Mouse (Mus musculus): ENCODE data around the gene Creg2. TPM values are rescaled to one million over a fixed set of nuclear protein-coding genes. Genes with fewer than 3 reads are reported as not detected.

The Creg2 gene
- polyA plus RNA-seq, 1 experiment from 2014 or later = 0.05 TPM

- Histone ChIP-seq H3K36me3 (ENCODE audit: control insufficient read depth, insufficient read depth, low read length) (no peaks in the 10 kb centered on the region), H3K9ac (ENCODE audit: low read length) (no peak overlapping the region), H3K4me1 (ENCODE audit: control insufficient read depth in 2 of 2, insufficient read depth in 2 of 2, low read length in 2 of 2) (peaks cover 15 to 26% of the 10 kb centered on the region in 2 experiments), H3K4me3 (ENCODE audit: control insufficient read depth in 1 of 2, insufficient read depth in 1 of 2, low read depth in 1 of 2, low read length in 2 of 2) (no peak overlapping the region), H3K27me3 (ENCODE audit: control insufficient read depth, insufficient read depth, low read length) (no peaks in the 10 kb centered on the region), H3K9me3 (ENCODE audit: control insufficient read depth, low read length) (no peaks in the 10 kb centered on the region), H3K27ac (replicated peaks in 1 of 2; ENCODE audit: control insufficient read depth in 1 of 2, insufficient read depth in 1 of 2, low read depth in 2 of 2, low read length in 2 of 2) (peak overlapping the region in 1 of 2 experiments; percentile 19; a peak in 1 of 4 replicates), H3K4me2 (ENCODE audit: low read length) (no peak overlapping the region)
- 19% methylated on average over 6 of the region's 6 CpGs for WGBS
- ATAC-seq (ENCODE audit: insufficient number of reproducible peaks, insufficient read depth, low FRiP score, low read depth) = no peak
These were observed 37.3 kb upstream of the Creg2 start for GRCm38 (mm10) chr1:39688573-39688972.

- Histone ChIP-seq H3K36me3 (ENCODE audit: control insufficient read depth, insufficient read depth, low read length) (no peaks in the 10 kb centered on the region), H3K4me2 (ENCODE audit: low read length) (no peak overlapping the region), H3K9me3 (ENCODE audit: control insufficient read depth, low read length) (no peaks in the 10 kb centered on the region), H3K27ac (replicated peaks in 1 of 2; ENCODE audit: control insufficient read depth in 1 of 2, insufficient read depth in 1 of 2, low read depth in 2 of 2, low read length in 2 of 2) (no peak overlapping the region), H3K4me1 (ENCODE audit: control insufficient read depth in 2 of 2, insufficient read depth in 2 of 2, low read length in 2 of 2) (peaks cover 15 to 26% of the 10 kb centered on the region in 2 experiments), H3K4me3 (ENCODE audit: control insufficient read depth in 1 of 2, insufficient read depth in 1 of 2, low read depth in 1 of 2, low read length in 2 of 2) (no peak overlapping the region), H3K27me3 (ENCODE audit: control insufficient read depth, insufficient read depth, low read length) (no peaks in the 10 kb centered on the region), H3K9ac (ENCODE audit: low read length) (no peak overlapping the region)
- WGBS = 24% methylated on average over 9 of the region's 9 CpGs
- ATAC-seq (ENCODE audit: insufficient number of reproducible peaks, insufficient read depth, low FRiP score, low read depth) = no peak
These were observed 36.0 kb upstream of the Creg2 start for GRCm38 (mm10) chr1:39687279-39687678.

DNA sequence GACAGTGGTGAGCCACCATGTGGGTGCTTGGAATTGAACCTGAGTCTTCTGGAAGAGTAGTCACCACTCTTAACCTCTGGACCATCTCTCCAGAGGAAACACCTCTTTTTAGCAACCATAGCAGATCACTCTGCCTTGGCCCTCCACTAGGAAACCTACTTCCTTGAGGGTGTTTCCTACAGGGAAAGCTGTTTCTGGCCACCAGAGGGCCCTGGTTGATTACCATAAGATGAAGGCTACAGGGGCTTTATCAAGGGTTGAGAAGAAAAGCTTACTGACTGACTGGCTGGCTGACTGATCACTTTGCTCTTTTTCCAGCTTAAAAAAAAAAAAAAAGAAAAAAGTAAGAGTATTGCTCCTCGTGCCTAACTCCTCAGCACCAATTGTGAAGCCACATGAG lies 34.6 kb upstream of the Creg2 start:
- Histone ChIP-seq H3K4me3 (ENCODE audit: control insufficient read depth in 1 of 2, insufficient read depth in 1 of 2, low read depth in 1 of 2, low read length in 2 of 2) (no peak overlapping the region), H3K27ac (replicated peaks in 1 of 2; ENCODE audit: control insufficient read depth in 1 of 2, insufficient read depth in 1 of 2, low read depth in 2 of 2, low read length in 2 of 2) (no peak overlapping the region), H3K4me1 (ENCODE audit: control insufficient read depth in 2 of 2, insufficient read depth in 2 of 2, low read length in 2 of 2) (peaks cover 15 to 26% of the 10 kb centered on the region in 2 experiments), H3K4me2 (ENCODE audit: low read length) (no peak overlapping the region), H3K27me3 (ENCODE audit: control insufficient read depth, insufficient read depth, low read length) (no peaks in the 10 kb centered on the region), H3K9me3 (ENCODE audit: control insufficient read depth, low read length) (no peaks in the 10 kb centered on the region), H3K9ac (ENCODE audit: low read length) (no peak overlapping the region), H3K36me3 (ENCODE audit: control insufficient read depth, insufficient read depth, low read length) (no peaks in the 10 kb centered on the region)
- WGBS = 0% methylated on average over 1 of the region's 1 CpGs
- no peak; the same call in 1 of the 2 replicates for ATAC-seq (ENCODE audit: insufficient number of reproducible peaks, insufficient read depth, low FRiP score, low read depth)

DNA sequence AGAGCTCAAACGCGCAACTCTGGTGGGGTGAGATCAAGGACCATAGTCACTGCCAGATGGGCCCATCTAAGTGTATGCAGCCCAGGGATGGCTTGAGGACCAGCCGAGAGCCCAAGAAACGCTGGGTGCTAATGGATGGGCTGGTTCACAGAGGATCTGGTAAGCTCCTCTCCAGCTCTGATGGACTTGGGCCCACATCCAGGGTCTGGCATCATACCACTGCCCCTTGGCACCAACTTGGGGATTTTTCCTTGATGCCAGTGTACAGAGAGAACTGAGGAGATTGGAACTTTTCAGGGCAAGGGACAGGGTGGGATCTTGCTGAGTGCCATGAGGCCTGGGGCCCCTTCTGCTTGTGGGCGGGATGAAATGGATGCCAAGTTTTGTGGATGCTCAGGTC lies 30.4 kb upstream of the Creg2 start:
- ATAC-seq (ENCODE audit: insufficient number of reproducible peaks, insufficient read depth, low FRiP score, low read depth) = no peak
- WGBS = 86% methylated on average over 5 of the region's 5 CpGs

DNA sequence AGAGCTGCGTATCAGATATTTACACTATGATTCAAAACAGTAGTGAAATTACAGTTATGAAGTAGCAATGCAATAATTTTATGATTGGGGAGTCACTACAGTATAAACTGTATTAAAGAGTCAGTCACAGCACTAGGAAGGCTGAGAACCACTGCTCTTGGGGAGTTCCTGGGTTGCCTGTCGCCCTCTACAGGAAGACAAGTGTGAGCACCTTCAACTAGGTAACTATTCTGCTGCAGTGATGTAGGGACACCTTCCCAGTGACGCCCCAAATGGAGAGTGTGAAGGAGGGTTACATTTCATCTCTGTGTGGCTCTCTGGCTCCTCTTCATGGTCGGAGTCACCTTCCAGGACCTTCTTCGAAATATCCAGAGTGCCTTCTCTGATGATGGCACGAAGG lies 29.3 kb upstream of the Creg2 start:
- Histone ChIP-seq H3K27ac (replicated peaks in 1 of 2; ENCODE audit: control insufficient read depth in 1 of 2, insufficient read depth in 1 of 2, low read depth in 2 of 2, low read length in 2 of 2) (no peak overlapping the region), H3K36me3 (ENCODE audit: control insufficient read depth, insufficient read depth, low read length) (no peaks in the 10 kb centered on the region), H3K4me1 (ENCODE audit: control insufficient read depth in 2 of 2, insufficient read depth in 2 of 2, low read length in 2 of 2) (no peaks in the 10 kb centered on the region), H3K4me2 (ENCODE audit: low read length) (no peak overlapping the region), H3K9me3 (ENCODE audit: control insufficient read depth, low read length) (no peaks in the 10 kb centered on the region), H3K27me3 (ENCODE audit: control insufficient read depth, insufficient read depth, low read length) (no peaks in the 10 kb centered on the region), H3K4me3 (ENCODE audit: control insufficient read depth in 1 of 2, insufficient read depth in 1 of 2, low read depth in 1 of 2, low read length in 2 of 2) (no peak overlapping the region), H3K9ac (ENCODE audit: low read length) (no peak overlapping the region)
- ATAC-seq (ENCODE audit: insufficient number of reproducible peaks, insufficient read depth, low FRiP score, low read depth) = no peak
- WGBS = 66% methylated on average over 6 of the region's 6 CpGs

More for the DNA sequence above, 30.4 kb upstream of the Creg2 start:
- Histone ChIP-seq H3K9me3 (ENCODE audit: control insufficient read depth, low read length) (no peaks in the 10 kb centered on the region), H3K27me3 (ENCODE audit: control insufficient read depth, insufficient read depth, low read length) (no peaks in the 10 kb centered on the region), H3K36me3 (ENCODE audit: control insufficient read depth, insufficient read depth, low read length) (no peaks in the 10 kb centered on the region), H3K9ac (ENCODE audit: low read length) (no peak overlapping the region), H3K27ac (replicated peaks in 1 of 2; ENCODE audit: control insufficient read depth in 1 of 2, insufficient read depth in 1 of 2, low read depth in 2 of 2, low read length in 2 of 2) (no peak overlapping the region), H3K4me3 (ENCODE audit: control insufficient read depth in 1 of 2, insufficient read depth in 1 of 2, low read depth in 1 of 2, low read length in 2 of 2) (no peak overlapping the region), H3K4me2 (ENCODE audit: low read length) (no peak overlapping the region), H3K4me1 (ENCODE audit: control insufficient read depth in 2 of 2, insufficient read depth in 2 of 2, low read length in 2 of 2) (peaks cover 2 to 7% of the 10 kb centered on the region in 2 experiments; a peak in 2 of 4 replicates)

DNA sequence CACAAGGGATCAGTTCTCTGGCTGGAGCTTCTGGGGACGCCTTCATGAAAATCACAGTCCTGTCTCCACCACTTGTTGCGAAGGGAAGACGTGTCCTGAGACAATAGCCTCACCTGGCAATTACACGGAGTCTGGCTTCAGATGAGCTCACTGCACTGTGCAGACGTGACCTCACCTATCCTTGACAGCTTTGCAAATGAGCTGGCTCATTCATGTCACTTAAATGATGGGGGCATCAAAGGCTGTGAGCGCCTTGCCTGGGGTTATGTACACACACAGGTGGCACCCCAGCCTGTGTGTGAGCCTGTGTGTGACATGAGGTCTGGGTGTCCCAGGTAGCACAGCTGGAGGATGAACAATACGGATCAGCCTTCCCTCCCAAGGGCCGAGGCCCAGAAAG lies 27.6 kb upstream of the Creg2 start:
- Histone ChIP-seq H3K4me3 (ENCODE audit: control insufficient read depth in 1 of 2, insufficient read depth in 1 of 2, low read depth in 1 of 2, low read length in 2 of 2) (no peak overlapping the region), H3K27me3 (ENCODE audit: control insufficient read depth, insufficient read depth, low read length) (no peaks in the 10 kb centered on the region), H3K9ac (ENCODE audit: low read length) (no peak overlapping the region), H3K4me1 (ENCODE audit: control insufficient read depth in 2 of 2, insufficient read depth in 2 of 2, low read length in 2 of 2) (no peaks in the 10 kb centered on the region), H3K4me2 (ENCODE audit: low read length) (no peak overlapping the region), H3K36me3 (ENCODE audit: control insufficient read depth, insufficient read depth, low read length) (no peaks in the 10 kb centered on the region), H3K27ac (replicated peaks in 1 of 2; ENCODE audit: control insufficient read depth in 1 of 2, insufficient read depth in 1 of 2, low read depth in 2 of 2, low read length in 2 of 2) (no peak overlapping the region), H3K9me3 (ENCODE audit: control insufficient read depth, low read length) (no peaks in the 10 kb centered on the region)
- no peak for ATAC-seq (ENCODE audit: insufficient number of reproducible peaks, insufficient read depth, low FRiP score, low read depth)
- 74% methylated on average over 8 of the region's 8 CpGs for WGBS

DNA sequence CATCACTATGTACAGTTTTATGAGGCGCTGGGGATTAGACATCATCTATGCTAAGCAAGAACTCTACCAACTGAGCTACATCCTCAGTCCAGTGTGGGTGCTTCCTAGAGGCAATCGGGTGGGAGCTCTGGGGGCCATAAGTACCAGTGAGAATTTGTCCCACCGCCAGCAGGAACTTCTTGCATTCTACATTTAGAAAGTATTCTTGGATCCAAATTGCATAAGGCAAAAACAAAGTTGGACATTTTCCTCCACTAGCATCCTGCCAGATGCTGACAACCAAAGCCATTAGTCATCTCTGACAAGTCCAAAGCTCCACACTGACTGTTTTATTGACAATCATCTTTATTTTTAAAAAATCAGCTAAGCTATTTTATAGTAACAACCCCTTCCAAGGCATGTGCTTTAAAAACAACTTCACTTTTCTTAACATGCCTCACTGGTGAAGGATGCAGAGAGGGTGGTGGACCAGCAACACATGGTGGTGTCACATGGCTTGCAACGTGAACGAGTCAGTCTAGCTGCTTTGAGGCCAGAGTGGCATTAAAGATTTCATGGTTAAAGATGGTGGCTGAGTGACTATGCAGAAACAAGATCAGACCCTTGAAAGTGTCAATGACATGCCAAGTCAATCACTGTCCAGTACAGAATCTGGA lies 25.1 kb upstream of the Creg2 start:
- no peak overlapping the region for H3K27ac ChIP-seq (replicated peaks in 1 of 2; ENCODE audit: control insufficient read depth in 1 of 2, insufficient read depth in 1 of 2, low read depth in 2 of 2, low read length in 2 of 2)
- no peak overlapping the region for H3K4me3 ChIP-seq (ENCODE audit: control insufficient read depth in 1 of 2, insufficient read depth in 1 of 2, low read depth in 1 of 2, low read length in 2 of 2)
- 79% methylated on average over 5 of the region's 5 CpGs for WGBS
- H3K4me2 ChIP-seq (ENCODE audit: low read length) = no peak overlapping the region
- no peaks in the 10 kb centered on the region for H3K27me3 ChIP-seq (ENCODE audit: control insufficient read depth, insufficient read depth, low read length)
- no peak overlapping the region for H3K9ac ChIP-seq (ENCODE audit: low read length)
- no peaks in the 10 kb centered on the region for H3K36me3 ChIP-seq (ENCODE audit: control insufficient read depth, insufficient read depth, low read length)
- H3K9me3 ChIP-seq (ENCODE audit: control insufficient read depth, low read length) = no peaks in the 10 kb centered on the region
- H3K4me1 ChIP-seq (ENCODE audit: control insufficient read depth in 2 of 2, insufficient read depth in 2 of 2, low read length in 2 of 2) = no peaks in the 10 kb centered on the region; a peak in 1 of 4 replicates
- ATAC-seq (ENCODE audit: insufficient number of reproducible peaks, insufficient read depth, low FRiP score, low read depth) = no peak
